Mouse (Mus musculus): ENCODE data around the gene Ccdc103. TPM values are rescaled to one million over a fixed set of nuclear protein-coding genes. Genes with fewer than 3 reads are reported as not detected.

Gene Ccdc103
- polyA plus RNA-seq, 1 experiment from 2014 or later: 3.2 TPM

DNA sequence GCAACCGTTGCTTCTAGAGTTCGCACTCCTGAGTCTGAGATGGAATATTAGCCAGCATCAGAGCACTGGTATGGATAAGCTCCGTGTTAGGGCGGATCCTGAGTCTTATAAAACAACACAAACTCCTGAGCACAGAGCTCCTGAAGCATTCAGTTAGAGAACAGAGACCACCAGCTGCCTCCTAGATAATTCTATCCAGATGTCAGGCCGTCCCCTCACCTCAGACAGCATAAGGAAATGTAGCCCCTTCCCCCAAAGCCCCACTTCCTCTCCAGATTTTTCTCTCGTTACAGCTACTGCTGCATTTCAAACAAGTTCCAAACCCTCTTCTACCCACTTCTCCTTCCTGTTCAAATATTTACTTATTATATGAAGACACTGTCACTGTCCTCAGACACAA, 25.1 kb upstream of the Ccdc103 start:
- no peak overlapping the region for H3K4me3 ChIP-seq
- no peak for ATAC-seq (ENCODE audit: borderline replicate concordance, extremely low read depth, low FRiP score, low TSS enrichment)
- H3K36me3 ChIP-seq: peaks cover 80% of the 10 kb centered on the region
- no peaks in the 10 kb centered on the region for H3K9me3 ChIP-seq
- H3K9ac ChIP-seq: no peak overlapping the region
- H3K27ac ChIP-seq: no peak overlapping the region
- no peaks in the 10 kb centered on the region for H3K4me1 ChIP-seq
- H3K27me3 ChIP-seq: no peaks in the 10 kb centered on the region
- 72% methylated on average over 6 of the region's 6 CpGs for WGBS
- H3K4me2 ChIP-seq: no peak overlapping the region

DNA sequence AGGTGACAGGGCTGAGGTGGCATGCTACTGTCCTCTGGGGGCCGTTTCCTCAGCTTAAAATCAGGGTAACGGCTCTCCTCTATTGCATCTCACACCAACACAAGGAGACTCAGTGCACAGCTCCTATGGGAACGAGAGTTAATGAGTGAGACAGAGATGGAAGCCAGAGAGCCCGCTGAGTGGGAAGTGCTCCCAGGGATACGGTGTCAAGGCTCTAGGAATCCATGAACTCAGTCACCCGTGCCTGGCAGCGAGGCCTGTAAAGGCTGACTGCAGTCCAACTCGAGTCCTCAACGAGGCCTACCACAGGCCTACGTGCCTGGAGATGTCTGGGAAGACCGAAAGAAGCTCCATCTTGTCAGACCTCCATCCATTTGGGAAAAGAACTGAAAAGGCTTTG, 22.1 kb upstream of the Ccdc103 start:
- H3K9ac ChIP-seq: no peak overlapping the region
- no peak for ATAC-seq (ENCODE audit: borderline replicate concordance, extremely low read depth, low FRiP score, low TSS enrichment)
- H3K4me1 ChIP-seq: no peaks in the 10 kb centered on the region
- no peaks in the 10 kb centered on the region for H3K9me3 ChIP-seq
- no peak overlapping the region for H3K27ac ChIP-seq
- no peak overlapping the region for H3K4me3 ChIP-seq
- 96% methylated on average over 11 of the region's 11 CpGs for WGBS
- H3K27me3 ChIP-seq: no peaks in the 10 kb centered on the region
- H3K36me3 ChIP-seq: peaks cover 81% of the 10 kb centered on the region
- H3K4me2 ChIP-seq: no peak overlapping the region

DNA sequence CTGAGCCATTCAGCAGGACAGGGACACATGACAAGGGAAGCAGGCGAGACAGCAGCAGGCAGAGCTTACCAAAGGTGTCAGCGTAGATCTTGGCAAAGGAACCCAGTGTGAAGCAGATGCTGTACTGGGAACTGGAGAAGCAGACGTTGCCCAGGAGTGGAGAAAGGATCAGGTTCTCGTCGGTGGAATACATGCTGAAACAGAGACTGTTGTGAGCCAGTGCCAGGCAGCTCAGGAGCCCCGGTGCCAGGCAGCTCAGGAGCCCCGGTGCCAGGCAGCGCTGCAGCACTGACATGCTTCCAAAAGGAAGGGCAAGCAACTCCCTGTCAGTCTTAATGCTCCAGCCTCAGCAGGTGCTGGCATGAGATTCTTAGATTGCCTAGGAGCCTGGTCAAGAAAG, 21.1 kb upstream of the Ccdc103 start:
- H3K27me3 ChIP-seq: no peaks in the 10 kb centered on the region
- H3K4me3 ChIP-seq: no peak overlapping the region
- no peaks in the 10 kb centered on the region for H3K9me3 ChIP-seq
- 90% methylated on average over 8 of the region's 8 CpGs for WGBS
- H3K9ac ChIP-seq: no peak overlapping the region
- H3K4me2 ChIP-seq: no peak overlapping the region
- no peak overlapping the region for H3K27ac ChIP-seq
- H3K4me1 ChIP-seq: no peaks in the 10 kb centered on the region
- ATAC-seq (ENCODE audit: borderline replicate concordance, extremely low read depth, low FRiP score, low TSS enrichment): no peak
- peaks cover 74% of the 10 kb centered on the region for H3K36me3 ChIP-seq

DNA sequence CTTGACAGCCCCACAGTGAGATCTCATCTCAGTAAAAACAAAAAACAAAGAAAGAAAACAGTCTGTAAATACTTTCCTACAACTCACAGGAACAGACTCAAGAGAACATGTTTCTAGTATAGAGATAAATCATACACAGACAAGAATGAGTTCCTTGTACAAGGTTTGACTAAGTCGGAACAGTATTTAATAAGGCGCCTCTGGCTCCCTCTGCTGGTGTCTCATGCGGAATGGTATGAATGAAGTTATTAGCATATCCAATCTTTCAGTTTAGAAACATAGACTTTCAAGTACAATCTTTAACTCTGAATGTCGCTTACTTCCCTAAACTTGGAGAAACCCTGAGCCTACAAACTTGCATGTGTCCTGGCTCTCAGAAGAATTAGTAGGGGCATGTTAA, 16.7 kb upstream of the Ccdc103 start:
- Histone ChIP-seq H3K4me3 (no peak overlapping the region), H3K9ac (no peak overlapping the region), H3K27ac (no peak overlapping the region), H3K36me3 (peaks cover 76% of the 10 kb centered on the region), H3K4me1 (no peaks in the 10 kb centered on the region), H3K27me3 (no peaks in the 10 kb centered on the region), H3K9me3 (no peaks in the 10 kb centered on the region), H3K4me2 (no peak overlapping the region)
- ATAC-seq (ENCODE audit: borderline replicate concordance, extremely low read depth, low FRiP score, low TSS enrichment): no peak
- 28% methylated on average over 4 of the region's 4 CpGs for WGBS

DNA sequence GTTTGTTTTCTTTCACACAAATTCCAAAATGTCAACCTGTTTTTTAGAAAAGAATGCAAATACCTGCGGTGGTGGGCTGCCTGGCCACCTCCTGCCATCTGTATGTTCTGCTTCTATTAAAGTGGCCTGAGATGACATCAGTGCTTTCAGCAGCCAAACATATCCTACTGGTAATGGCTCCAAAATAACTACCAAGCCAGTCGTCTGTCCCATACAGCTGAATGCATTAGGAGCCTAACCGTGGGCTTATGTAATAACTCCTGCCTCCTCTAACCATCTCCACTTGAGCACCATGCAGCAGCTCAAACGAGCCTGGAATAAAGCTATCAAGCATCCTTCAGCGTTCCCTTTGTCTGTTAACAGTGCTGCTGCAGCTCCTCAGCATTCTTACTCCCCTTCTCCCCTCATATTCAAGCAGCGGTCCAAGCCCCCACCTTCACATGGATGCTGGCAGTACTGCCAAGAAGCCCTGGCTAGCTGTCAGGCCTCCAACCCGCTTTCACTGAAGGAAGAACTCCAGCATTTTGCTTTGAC, 6.1 kb upstream of the Ccdc103 start:
- Histone ChIP-seq H3K4me3 (no peak overlapping the region), H3K36me3 (peaks cover 60% of the 10 kb centered on the region), H3K9ac (no peak overlapping the region), H3K4me1 (peaks cover 7% of the 10 kb centered on the region), H3K4me2 (no peak overlapping the region), H3K9me3 (no peaks in the 10 kb centered on the region), H3K27ac (no peak overlapping the region), H3K27me3 (no peaks in the 10 kb centered on the region)
- 89% methylated on average over 7 of the region's 7 CpGs for WGBS
- ATAC-seq (ENCODE audit: borderline replicate concordance, extremely low read depth, low FRiP score, low TSS enrichment): no peak

DNA sequence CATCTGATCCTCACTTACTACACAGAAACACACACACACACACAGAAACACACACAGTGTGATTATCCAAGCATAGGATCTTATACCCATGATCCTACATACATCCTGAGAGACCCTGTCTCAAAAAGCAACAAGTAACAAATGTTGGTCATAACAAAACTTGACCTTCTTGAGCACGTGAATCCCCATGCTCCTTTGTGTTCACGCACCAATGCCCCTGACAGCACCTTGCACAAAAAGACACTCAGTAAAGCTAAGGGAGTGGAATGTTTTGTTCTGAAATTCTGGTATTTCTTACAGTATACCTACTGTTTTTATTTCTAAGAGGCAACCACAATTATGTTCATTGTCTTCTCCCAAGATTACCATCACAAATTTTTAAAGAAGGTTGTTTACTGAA, 1.4 kb upstream of the Ccdc103 start:
- Histone ChIP-seq H3K9me3 (no peaks in the 10 kb centered on the region), H3K4me2 (peak overlapping the region; percentile 69; the same call in 1 of the 2 replicates), H3K9ac (no peak overlapping the region), H3K27ac (no peak overlapping the region), H3K36me3 (peaks cover 31% of the 10 kb centered on the region), H3K4me3 (peak overlapping the region; percentile 65; the same call in 1 of the 2 replicates), H3K4me1 (peaks cover 18% of the 10 kb centered on the region), H3K27me3 (no peaks in the 10 kb centered on the region; the same call in 1 of the 2 replicates)
- no peak for ATAC-seq (ENCODE audit: borderline replicate concordance, extremely low read depth, low FRiP score, low TSS enrichment)
- WGBS: 72% methylated on average over 2 of the region's 2 CpGs

DNA sequence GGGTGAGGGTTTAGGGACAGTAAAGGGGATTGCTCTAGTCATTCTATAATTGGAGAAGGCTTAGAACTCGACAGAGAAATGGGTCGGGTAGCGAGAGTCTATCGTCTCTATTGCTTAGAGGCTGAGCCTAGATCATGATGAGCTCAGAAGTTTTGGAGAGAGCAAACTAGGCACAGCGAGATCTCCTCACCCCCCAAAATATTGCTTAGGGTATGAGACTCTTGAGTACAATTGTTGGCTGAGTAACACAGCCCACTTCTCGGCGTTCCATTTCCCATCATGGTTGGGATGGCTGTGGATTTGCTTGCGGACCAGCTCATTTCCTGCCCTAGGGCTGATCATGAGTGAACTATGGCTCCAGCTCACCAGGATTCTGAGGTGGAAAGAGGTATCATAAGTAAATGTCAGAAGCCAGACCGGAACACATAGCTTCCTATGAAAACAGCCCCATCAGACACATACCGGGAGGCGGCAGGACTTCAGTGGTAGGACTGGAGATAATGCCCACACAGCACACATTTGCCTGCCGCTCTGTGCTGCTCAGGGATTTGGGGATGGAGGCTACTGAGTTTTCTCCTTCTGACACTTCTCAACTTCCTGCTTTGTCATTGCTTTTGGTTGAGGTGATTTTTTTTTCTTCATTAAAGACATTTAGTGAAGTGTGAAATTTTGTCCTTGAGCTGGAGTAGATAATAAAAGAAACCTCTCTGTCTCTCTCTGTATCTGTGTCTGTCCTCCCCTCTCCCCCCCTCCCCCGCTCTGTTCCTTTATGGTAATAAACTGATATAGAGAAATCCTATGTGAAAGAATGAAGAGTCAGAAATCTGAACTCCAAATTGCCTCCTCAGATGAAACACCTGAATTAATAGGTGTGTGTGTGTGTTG, 552 bp downstream of the Ccdc103 start:
- Histone ChIP-seq H3K27me3 (no peaks in the 10 kb centered on the region; the same call in 1 of the 2 replicates), H3K9me3 (no peaks in the 10 kb centered on the region), H3K4me2 (peak overlapping the region; percentile 69), H3K36me3 (peaks cover 13% of the 10 kb centered on the region), H3K27ac (no peak overlapping the region), H3K9ac (peak overlapping the region; percentile 81), H3K4me3 (peak overlapping the region; percentile 65), H3K4me1 (peaks cover 18% of the 10 kb centered on the region)
- 16% methylated on average over 13 of the region's 13 CpGs for WGBS
- no peak; the same call in 1 of the 2 replicates for ATAC-seq (ENCODE audit: borderline replicate concordance, extremely low read depth, low FRiP score, low TSS enrichment)

DNA sequence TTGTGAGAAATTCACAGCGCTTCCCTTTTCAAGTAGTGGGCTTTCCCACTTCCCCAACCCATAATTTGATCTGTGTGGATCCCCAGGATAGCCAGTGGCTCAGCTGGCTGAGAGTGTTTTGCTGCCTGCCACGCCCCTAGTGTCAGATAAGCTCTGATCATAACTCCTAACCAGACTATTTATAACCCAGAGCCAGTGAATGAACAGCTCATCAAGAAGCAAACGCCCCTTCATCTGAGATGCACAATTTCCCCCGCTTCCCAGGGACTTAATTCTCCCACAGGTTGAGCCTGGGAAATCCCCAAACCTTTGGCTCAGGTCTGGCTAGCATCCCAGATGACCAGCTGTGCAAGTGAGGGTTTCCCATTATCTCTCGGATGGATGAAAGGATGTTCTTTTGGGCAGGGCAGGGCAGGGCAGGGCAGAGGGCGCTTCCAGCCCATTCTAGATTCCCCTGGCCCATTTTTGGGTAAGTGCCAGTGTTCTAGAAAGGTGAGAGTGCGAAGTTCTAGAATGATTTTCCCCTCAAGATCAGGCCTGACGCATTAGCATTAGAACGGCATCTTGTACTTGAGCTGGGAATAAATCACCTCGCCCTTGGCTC, 3.7 kb downstream of the Ccdc103 start, which contains the start of gene Fam187a:
Fam187a (plus strand) TSS at position 554 of the 604 bp plus-strand sequence.
- Histone ChIP-seq H3K9ac (no peak within 1 kb of the TSS), H3K27me3 (peaks cover 7% of the 10 kb centered on the region; the same call in 1 of the 2 replicates), H3K9me3 (no peaks in the 10 kb centered on the region), H3K4me2 (no peak within 1 kb of the TSS), H3K36me3 (no peaks in the 10 kb centered on the region), H3K4me3 (no peak within 1 kb of the TSS), H3K27ac (no peak within 1 kb of the TSS), H3K4me1 (peaks cover 12% of the 10 kb centered on the region)
- no peak for ATAC-seq (ENCODE audit: borderline replicate concordance, extremely low read depth, low FRiP score, low TSS enrichment)
- WGBS: 44% methylated on average over 10 of the region's 10 CpGs

DNA sequence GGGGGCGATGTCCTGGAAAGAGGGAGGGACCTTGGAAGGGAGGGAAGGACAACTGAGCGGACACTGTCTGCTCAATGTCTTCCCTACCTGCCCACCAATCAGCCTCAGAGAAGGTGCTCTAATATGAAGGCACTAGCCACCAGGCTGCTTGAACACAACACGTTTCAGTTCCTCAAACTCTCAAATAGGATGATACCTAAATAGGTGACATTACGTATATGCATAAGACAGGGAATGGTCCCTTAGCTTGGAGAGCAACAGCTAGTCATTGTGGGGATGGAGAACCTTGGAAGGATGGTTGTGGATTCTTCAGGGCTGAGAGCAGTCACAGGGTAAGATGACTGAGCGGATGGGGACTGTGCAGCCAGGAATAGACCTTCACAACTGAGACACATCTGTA, 6.4 kb downstream of the Ccdc103 start:
- Histone ChIP-seq H3K27ac (no peak overlapping the region), H3K4me3 (no peak overlapping the region), H3K9ac (no peak overlapping the region), H3K36me3 (no peaks in the 10 kb centered on the region), H3K9me3 (no peaks in the 10 kb centered on the region), H3K4me2 (no peak overlapping the region), H3K27me3 (peaks cover 15% of the 10 kb centered on the region), H3K4me1 (no peaks in the 10 kb centered on the region)
- 73% methylated on average over 5 of the region's 5 CpGs for WGBS
- no peak for ATAC-seq (ENCODE audit: borderline replicate concordance, extremely low read depth, low FRiP score, low TSS enrichment)

DNA sequence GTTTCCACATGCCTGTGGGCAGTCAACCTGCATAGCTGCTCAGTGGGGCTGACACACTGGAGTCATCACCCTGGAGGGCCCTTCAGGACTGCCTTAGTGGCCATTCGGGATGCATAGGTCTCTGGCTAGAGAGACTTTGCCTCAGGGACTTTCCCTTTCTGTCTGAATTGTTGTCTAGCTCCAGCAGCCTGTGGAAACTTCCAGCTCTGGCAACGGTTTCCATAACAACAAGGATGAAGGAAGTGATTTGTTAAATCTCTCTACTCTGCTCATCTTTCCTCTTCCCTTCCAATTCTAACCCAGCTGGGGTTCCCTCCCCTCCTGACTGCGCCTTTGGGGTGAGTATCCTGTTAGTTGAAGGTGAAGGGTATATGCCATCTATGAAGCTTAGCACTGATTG, 7.1 kb downstream of the Ccdc103 start:
- H3K9ac ChIP-seq: no peak overlapping the region
- H3K27me3 ChIP-seq: peaks cover 21% of the 10 kb centered on the region
- H3K4me1 ChIP-seq: peaks cover 4% of the 10 kb centered on the region; the same call in 1 of the 2 replicates
- H3K9me3 ChIP-seq: no peaks in the 10 kb centered on the region
- no peak overlapping the region for H3K4me2 ChIP-seq
- WGBS: 60% methylated on average over 3 of the region's 3 CpGs
- no peak for ATAC-seq (ENCODE audit: borderline replicate concordance, extremely low read depth, low FRiP score, low TSS enrichment)
- no peak overlapping the region for H3K4me3 ChIP-seq
- no peak overlapping the region for H3K27ac ChIP-seq
- no peaks in the 10 kb centered on the region for H3K36me3 ChIP-seq

DNA sequence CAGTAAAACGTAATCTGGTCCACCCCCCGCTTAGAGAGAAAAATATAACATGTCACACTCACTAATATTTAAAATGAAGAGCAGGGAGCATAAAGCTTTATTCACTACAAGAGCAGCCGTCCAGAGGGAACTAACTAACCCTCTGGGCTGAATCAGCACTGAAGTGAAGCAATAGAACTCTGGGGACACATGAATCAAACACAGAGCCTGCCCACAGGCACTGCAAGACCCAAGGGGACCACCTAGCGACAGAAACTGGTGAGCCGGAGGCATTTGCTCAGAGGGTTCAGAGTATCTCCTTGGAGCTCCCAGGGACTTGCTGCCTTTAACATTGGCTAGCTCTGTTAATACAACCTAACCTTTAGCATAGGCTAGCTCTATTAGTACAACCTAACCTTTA, 9.1 kb downstream of the Ccdc103 start:
- 59% methylated on average over 5 of the region's 5 CpGs for WGBS
- H3K4me2 ChIP-seq: no peak overlapping the region
- H3K27ac ChIP-seq: no peak overlapping the region
- no peaks in the 10 kb centered on the region for H3K9me3 ChIP-seq
- peaks cover 41% of the 10 kb centered on the region for H3K27me3 ChIP-seq
- no peaks in the 10 kb centered on the region for H3K36me3 ChIP-seq
- peaks cover 8% of the 10 kb centered on the region; the same call in 1 of the 2 replicates for H3K4me1 ChIP-seq
- no peak for ATAC-seq (ENCODE audit: borderline replicate concordance, extremely low read depth, low FRiP score, low TSS enrichment)
- no peak overlapping the region for H3K4me3 ChIP-seq
- no peak overlapping the region for H3K9ac ChIP-seq

Measured in lung, embryonic 15.5 days (tissue).